Mouse (Mus musculus) urinary bladder, adult 2 months (tissue): ENCODE data around the gene Fgfr2. TPM values are rescaled to one million over a fixed set of nuclear protein-coding genes. Genes with fewer than 3 reads are reported as not detected.

Source experiments
- DNase-seq: peaks from one replicate; pipeline ENCODE4 v3.0.0; 2022; ENCODE audit warnings: low spot score
- polyA plus RNA-seq: library from polyadenylated mRNA; depleted of rRNA; stranded (reverse); fragments of >200 nt; gene quantifications from 2 replicates; pipeline ENCODE4 v1.2.3, GENCODE M21; 2012

Fgfr2 gene
- polyA plus RNA-seq, 1 experiment: 80.2 TPM

DNA sequence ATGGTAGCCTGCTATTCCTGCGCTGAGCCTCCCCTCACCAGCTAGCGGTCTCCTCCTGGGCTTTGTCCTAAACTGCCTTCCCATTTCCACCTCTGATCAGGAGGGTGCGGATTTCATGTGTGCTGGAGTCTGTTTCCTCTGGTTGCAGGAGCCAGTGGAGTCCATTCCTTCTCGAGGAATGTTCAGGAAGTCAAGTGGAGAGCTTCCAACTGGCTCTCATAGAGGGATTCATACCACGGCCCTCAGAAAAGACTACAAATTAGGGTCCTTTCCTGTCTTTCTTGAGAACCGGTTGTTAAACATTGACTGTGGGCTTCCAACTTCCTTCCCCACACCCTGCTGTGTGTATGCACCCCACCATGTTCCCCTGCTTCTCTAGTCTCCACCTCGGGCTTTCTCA lies 2834.9 kb downstream of the Fgfr2 start:
- DNase-seq: no peak

GRCm38 (mm10) chr7:130278738-130279705 lies 2844.1 kb downstream of the Fgfr2 start:
- no peak for DNase-seq

DNA sequence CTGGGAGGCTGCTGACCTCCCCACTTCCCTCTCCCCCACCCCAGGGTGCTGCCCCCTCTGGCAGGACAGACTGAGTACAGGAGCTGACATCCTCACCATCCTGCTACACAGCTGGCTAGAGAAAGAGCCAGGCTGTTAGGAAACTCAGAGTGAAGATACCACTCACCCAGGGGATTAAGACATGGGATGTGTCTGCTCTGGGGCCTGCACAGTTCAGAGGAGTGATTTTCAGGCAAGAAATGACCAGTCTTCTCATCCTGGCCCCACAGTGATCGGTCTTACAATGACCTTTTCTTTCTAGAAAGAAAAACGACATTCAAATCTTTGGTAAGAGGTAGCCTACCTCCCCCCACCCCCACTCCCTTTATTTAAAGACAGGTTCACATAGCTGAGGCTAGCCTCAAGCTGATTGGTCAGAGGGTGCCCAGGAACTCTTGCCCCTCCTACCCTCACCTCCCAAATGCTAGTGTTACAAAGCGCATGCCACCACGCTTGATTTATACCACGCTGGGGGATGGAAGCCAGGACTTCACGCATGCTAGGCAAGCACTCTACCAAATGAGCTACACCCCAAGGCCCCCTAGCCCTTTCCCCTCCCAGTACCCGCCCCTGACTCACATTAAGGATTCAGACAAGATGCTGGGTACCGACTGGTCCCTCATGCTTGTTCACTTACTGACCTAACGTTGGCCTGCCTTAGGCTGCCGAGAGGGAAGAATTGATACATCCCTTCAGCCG lies 2845.0 kb downstream of the Fgfr2 start:
- no peak for DNase-seq

- peak; percentile 71 for DNase-seq
Measured at GRCm38 (mm10) chr7:130273265-130273664, 2849.9 kb downstream of the Fgfr2 start.

GRCm38 (mm10) chr7:130270807-130271206 lies 2852.3 kb downstream of the Fgfr2 start:
- DNase-seq: no peak

GRCm38 (mm10) chr7:130269124-130269867 lies 2853.9 kb downstream of the Fgfr2 start:
- DNase-seq: no peak

GRCm38 (mm10) chr7:130267099-130267498 lies 2856.1 kb downstream of the Fgfr2 start:
- no peak for DNase-seq

GRCm38 (mm10) chr7:130266166-130266490 lies 2857.0 kb downstream of the Fgfr2 start:
- peak; percentile 84 for DNase-seq

DNA sequence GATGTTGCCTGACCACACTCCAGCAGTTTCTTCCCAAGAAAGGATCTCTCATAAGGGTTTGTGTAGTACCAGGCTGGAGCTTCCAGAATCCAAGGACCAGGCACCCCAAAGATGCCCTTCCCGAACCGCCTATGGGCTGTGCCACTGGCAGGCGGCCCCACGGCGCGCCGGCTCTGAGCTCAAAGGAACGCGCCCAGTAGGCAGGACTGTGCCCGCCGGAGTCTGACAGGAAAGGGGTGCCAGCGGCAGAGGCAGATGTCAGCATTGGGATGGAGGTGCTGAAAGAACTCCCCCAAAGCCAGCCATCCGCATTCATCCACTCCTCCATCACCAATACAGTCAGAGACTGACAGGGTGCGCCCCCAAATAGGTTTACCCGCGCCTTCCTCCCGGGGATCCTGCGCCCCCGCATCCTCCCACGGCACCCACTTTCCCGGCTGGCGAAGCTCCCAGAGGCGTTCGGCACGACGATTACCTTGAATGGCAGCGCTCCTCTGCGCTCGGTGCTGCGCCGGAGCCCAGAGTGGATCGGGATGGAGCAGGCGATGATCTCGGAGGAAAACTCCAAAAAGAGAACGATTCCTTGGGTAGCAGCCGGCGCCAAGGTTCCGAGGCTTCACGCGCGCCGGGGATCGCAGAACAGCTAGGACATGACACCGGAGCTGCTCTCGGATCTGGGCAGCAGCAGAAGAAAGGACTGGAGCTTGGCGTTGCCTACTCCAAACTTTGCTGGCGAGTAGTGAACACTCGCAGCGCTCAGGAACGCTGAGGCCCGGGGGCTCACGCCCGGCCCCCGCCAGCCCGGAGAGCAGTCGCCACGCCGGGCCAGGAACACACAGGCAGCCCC lies 2857.6 kb downstream of the Fgfr2 start:
- peak; percentile 57 for DNase-seq

DNA sequence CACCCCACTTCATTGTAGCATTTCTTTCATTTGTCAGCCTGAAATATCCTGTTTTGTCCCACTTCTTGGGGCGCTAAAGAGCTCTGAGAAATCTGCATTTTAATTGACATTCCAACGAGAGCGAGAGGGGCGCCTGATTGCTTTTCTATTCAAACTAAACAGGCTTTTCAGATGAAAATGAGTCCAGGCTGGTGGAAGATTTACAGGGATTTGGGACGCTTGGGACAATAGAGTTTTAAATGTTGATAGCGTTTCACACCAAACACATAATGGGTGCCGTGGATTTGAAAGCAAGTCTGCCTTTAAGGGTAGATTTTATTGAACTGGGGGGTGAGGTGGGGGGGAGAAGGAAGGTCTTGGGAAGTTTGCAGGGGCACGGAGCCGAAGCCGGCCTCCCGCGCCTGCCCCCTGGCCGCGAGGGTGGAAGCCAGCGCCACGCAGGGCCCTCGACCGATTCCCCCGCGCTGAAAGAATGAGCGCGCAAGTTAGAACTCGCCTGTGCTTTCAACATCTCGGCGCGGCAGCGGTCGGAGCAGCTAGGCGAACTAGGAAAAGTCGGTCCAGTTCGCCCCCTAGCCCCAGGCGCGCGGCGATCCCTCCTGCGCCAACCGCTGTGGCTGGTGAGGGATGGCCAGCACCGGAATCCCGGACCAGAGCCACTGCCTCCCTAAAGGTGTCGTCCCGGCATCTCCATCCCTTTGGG lies 2858.4 kb downstream of the Fgfr2 start:
- DNase-seq: peak; percentile 75

GRCm38 (mm10) chr7:130263799-130264351 lies 2859.3 kb downstream of the Fgfr2 start:
- peak; percentile 35 for DNase-seq

- no peak for DNase-seq
Measured at GRCm38 (mm10) chr7:130263233-130263594, 2859.9 kb downstream of the Fgfr2 start.

GRCm38 (mm10) chr7:130262528-130263232 lies 2860.5 kb downstream of the Fgfr2 start:
- no peak for DNase-seq

- no peak for DNase-seq
Measured at GRCm38 (mm10) chr7:130261684-130262527, 2861.2 kb downstream of the Fgfr2 start.

DNA sequence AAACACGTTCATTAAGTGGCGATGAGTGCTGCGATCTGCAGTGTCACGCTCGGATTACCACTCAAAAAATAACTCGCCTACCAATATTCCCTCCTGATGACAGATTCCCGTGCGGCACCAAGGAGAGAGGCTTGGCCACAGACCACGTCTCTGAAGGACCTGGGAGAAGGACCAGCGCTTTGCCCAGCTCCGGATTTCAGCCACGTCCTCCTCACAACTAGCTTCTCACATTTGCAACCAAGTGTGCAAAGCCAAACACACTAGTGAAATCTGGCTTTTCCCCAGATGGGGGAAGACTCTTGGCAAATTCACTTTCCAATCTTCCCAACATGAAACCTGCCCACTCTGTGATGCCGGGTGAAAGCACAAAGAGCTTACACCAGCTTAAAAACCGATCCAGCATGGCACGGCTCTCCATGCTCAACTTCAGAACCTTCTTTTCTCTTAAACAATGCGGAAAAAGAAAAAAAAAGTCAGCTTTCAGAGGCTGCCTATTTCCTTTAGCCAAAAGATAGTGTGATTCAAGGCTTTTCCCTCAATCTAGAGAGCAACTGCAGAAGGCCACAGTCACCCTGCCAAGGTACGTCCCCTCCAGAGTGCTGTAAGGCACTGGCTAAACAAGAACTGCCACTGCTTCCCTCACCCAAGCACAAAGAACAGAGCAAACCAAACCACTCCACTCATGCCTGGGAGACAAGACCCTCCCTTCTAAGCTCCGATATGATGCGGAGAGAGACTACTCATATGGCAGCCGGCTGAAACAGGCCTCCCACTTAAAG lies 2862.1 kb downstream of the Fgfr2 start:
- no peak for DNase-seq

GRCm38 (mm10) chr7:130260060-130260459 lies 2863.1 kb downstream of the Fgfr2 start:
- DNase-seq: no peak

DNA sequence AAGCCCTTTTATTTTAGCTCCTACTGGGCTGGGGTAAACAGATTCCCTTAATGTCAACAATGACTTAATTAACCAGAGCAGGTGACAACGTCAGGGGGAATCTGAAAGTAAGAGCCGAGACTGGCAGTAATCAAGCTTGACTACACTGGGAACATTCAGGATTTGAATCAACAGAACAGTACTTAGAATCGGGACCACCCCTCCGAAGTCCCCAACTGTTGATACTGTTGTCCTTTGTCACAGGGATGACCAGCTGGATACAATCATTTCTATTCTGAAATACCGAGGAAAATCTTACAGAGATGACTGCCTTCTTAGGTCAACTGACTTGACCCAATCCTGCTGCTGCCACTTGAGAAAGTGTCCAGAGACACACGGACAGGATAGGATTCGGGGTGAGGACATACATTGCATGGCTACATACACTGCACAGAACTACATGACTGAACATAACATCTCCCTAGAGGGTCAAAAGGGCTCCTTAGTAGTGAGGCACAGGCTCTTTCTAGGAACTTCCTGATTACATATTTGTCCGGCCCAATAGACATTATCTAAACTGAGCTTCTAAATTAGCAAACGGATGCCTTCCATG lies 2864.3 kb downstream of the Fgfr2 start:
- DNase-seq: no peak
